Mouse (Mus musculus): ENCODE measurements around the gene Rhoq. TPM values are rescaled to one million over a fixed set of nuclear protein-coding genes. Genes with fewer than 3 reads are reported as not detected.

The Rhoq gene
- polyA plus RNA-seq, 1 experiment = 47.1 TPM

DNA sequence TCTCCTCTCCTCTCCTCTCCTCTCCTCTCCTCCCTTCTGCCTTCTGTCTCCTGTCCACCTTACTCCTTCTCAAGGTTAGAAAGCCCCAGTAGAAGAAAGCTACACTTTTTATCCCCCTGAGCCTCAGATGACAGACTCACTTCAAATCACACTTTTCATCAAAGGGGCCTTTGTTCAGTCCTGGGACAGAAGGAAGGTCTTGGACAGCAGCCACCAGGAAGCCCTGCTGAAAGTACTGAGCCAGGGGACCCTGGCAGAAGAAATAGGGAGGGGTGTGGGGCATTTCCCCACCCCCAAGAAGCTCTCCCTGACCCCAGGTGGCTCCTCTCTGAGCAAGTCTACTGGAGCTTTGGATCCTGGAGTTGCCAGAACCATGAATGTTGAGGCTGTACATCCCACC lies 32.9 kb upstream of the Rhoq start:
- Histone ChIP-seq H3K4me3 (replicated peaks; ENCODE audit: insufficient read depth, low read depth, low read length) (no peak overlapping the region), H3K27me3 (ENCODE audit: control insufficient read depth, insufficient read depth, low read length) (no peaks in the 10 kb centered on the region), H3K27ac (ENCODE audit: insufficient read depth, low read length) (no peak overlapping the region), H3K4me1 (ENCODE audit: control insufficient read depth, insufficient read depth, low read length) (no peaks in the 10 kb centered on the region)
- DNase-seq = peak in 1 of 2 experiments; percentile 26
- TF ChIP-seq POLR2A (IDR thresholded peaks at IDR 0.05; ENCODE audit: borderline replicate concordance, insufficient read depth, low read length) (no peak), CTCF (IDR thresholded peaks at IDR 0.05; ENCODE audit: borderline replicate concordance, insufficient read depth, low read depth, low read length) (no peak)

DNA sequence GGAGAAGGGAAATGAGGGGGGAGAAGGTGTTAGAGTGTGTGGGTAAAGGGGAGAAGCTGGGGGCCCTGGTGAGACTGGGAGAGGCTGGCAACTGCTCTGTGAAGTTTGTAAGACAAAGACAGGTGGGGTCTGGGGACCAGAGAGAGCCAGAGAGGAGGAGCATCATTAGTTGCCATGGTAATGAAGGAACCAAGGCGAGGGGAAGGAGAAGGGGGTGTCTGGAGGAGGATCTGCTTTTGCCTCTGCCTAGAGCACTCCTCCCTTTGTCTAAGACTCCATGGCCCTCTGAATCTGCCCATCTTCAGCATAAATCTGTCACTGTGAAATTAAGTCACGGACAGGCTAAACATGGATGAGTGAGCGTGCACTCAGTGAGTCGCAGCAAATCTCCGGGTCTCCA lies 30.0 kb upstream of the Rhoq start:
- H3K27ac ChIP-seq (ENCODE audit: insufficient read depth, low read length) = no peak overlapping the region
- H3K4me1 ChIP-seq (ENCODE audit: control insufficient read depth, insufficient read depth, low read length) = no peaks in the 10 kb centered on the region

DNA sequence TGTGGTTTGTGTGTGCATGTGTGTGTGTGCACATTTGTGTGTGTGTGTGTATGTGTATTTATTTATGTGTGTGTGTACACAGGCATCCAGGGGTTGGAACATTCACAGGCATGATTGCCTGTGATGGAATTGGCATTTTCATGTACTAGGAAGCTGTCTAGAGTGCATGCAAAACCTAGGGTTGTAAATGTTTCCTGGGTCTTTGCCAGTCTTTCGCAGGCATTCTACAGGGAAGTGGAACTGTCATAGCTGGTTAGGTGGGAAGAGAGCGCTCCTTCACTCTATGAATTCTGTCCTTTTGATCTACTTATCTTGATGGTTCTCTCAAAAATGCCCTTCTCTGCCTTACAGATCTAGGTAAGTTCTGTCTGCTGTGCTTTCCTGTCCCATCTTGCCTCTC lies 25.8 kb upstream of the Rhoq start:
- no peaks in the 10 kb centered on the region for H3K4me1 ChIP-seq (ENCODE audit: control insufficient read depth, insufficient read depth, low read length)
- H3K27ac ChIP-seq (ENCODE audit: insufficient read depth, low read length) = no peak overlapping the region
- H3K4me3 ChIP-seq (replicated peaks; ENCODE audit: insufficient read depth, low read depth, low read length) = no peak overlapping the region
- 47% methylated on average over 2 of the region's 2 CpGs for WGBS
- TF ChIP-seq POLR2A (IDR thresholded peaks at IDR 0.05; ENCODE audit: borderline replicate concordance, insufficient read depth, low read length) = no peak
- TF ChIP-seq CTCF (IDR thresholded peaks at IDR 0.05; ENCODE audit: borderline replicate concordance, insufficient read depth, low read depth, low read length) = no peak
- no peaks in the 10 kb centered on the region for H3K27me3 ChIP-seq (ENCODE audit: control insufficient read depth, insufficient read depth, low read length)
- no peak for DNase-seq

More for the DNA sequence above, 30.0 kb upstream of the Rhoq start:
- no peak for DNase-seq
- Histone ChIP-seq H3K27me3 (ENCODE audit: control insufficient read depth, insufficient read depth, low read length) (no peaks in the 10 kb centered on the region), H3K4me3 (replicated peaks; ENCODE audit: insufficient read depth, low read depth, low read length) (no peak overlapping the region)
- no peak for TF ChIP-seq POLR2A (IDR thresholded peaks at IDR 0.05; ENCODE audit: borderline replicate concordance, insufficient read depth, low read length)
- TF ChIP-seq CTCF (IDR thresholded peaks at IDR 0.05; ENCODE audit: borderline replicate concordance, insufficient read depth, low read depth, low read length) = no peak
- 35% methylated on average over 5 of the region's 5 CpGs for WGBS

DNA sequence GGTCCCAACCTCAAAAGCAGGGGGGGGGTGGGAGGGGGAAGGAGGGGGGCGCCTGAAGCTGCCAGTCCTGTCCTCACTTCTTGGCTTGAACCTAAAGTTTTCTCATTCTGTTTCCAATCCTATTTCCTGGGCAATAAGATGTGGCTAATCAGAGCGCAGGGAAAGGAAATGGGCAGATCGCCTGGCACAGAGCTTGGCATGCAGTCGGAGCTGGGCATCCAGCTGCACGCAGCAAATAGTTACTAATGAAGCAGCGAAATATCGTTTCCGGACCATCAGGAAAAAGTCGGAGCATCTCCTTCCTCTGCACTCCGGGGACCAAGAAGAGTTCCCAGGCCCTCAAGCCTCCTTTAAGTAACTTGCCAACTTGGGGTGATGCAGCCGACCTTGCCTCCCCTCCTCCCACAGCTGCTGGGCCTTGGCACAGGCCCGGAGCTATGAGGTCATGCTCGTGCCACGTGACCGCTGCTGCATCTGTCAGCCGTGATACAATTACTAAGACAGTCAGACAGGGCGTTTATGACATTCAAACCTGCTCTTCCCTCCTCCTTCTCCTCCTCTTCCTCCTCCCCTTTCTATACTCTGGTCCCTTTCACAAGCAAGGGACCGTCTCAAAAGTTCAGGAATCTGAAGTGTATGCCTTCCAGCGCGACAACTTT lies 25.3 kb upstream of the Rhoq start:
- DNase-seq = peak; percentile 51 to 53
- Histone ChIP-seq H3K27ac (ENCODE audit: insufficient read depth, low read length) (peak overlapping the region; percentile 7; the same call in 1 of the 2 replicates), H3K4me1 (ENCODE audit: control insufficient read depth, insufficient read depth, low read length) (no peaks in the 10 kb centered on the region), H3K4me3 (replicated peaks; ENCODE audit: insufficient read depth, low read depth, low read length) (peak overlapping the region; percentile 37), H3K27me3 (ENCODE audit: control insufficient read depth, insufficient read depth, low read length) (no peaks in the 10 kb centered on the region)
- 1% methylated on average over 20 of the region's 20 CpGs for WGBS
- TF ChIP-seq CTCF (IDR thresholded peaks at IDR 0.05; ENCODE audit: borderline replicate concordance, insufficient read depth, low read depth, low read length) (no peak), POLR2A (IDR thresholded peaks at IDR 0.05; ENCODE audit: borderline replicate concordance, insufficient read depth, low read length) (no peak)

DNA sequence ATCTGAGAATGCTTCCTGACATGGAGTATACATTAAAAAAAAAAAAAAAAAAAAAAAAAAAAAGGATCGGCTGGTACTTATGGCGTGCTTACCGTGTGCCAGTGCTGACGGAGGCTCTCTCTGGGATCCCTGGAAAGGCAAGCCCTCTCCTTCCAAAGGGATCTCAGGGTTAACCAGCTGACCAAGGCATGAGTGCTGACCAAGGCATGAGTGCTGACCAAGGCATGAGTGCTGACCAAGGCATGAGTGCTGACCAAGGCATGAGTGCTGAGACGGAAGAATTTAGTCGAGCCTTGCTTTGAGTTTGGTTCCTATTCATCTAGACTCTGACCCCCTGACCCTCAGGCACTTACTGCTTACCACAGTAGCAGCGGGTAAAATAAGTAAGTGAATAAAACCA lies 24.2 kb upstream of the Rhoq start:
- Histone ChIP-seq H3K4me3 (replicated peaks; ENCODE audit: insufficient read depth, low read depth, low read length) (no peak overlapping the region), H3K4me1 (ENCODE audit: control insufficient read depth, insufficient read depth, low read length) (no peaks in the 10 kb centered on the region), H3K27me3 (ENCODE audit: control insufficient read depth, insufficient read depth, low read length) (no peaks in the 10 kb centered on the region), H3K27ac (ENCODE audit: insufficient read depth, low read length) (no peak overlapping the region)
- no peak for DNase-seq
- WGBS = 64% methylated on average over 7 of the region's 7 CpGs
- TF ChIP-seq POLR2A (IDR thresholded peaks at IDR 0.05; ENCODE audit: borderline replicate concordance, insufficient read depth, low read length) = no peak
- no peak for TF ChIP-seq CTCF (IDR thresholded peaks at IDR 0.05; ENCODE audit: borderline replicate concordance, insufficient read depth, low read depth, low read length)

DNA sequence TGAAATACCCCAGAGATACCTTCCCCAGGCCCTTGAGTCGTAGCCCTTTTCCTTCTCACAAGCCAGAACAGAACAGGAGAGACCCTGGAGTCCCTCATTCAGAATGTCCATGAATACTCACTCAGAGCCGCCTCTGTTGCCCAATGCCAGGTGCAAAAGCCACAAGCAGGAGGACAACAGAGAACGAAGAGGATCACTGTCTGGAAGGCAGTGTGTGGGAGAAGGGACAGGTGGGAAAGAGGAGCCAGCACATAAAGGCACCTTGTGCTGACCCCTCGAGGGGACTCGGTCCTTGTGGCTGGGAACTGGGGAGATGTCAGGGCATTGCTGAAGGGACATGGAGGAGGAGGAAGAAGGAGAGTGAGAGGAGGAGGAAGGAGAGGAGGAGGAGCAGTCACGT lies 20.8 kb upstream of the Rhoq start:
- Histone ChIP-seq H3K27ac (ENCODE audit: insufficient read depth, low read length) (no peak overlapping the region), H3K4me3 (replicated peaks; ENCODE audit: insufficient read depth, low read depth, low read length) (no peak overlapping the region), H3K4me1 (ENCODE audit: control insufficient read depth, insufficient read depth, low read length) (no peaks in the 10 kb centered on the region), H3K27me3 (ENCODE audit: control insufficient read depth, insufficient read depth, low read length) (no peaks in the 10 kb centered on the region)
- DNase-seq = no peak
- 79% methylated on average over 6 of the region's 6 CpGs for WGBS
- TF ChIP-seq POLR2A (IDR thresholded peaks at IDR 0.05; ENCODE audit: borderline replicate concordance, insufficient read depth, low read length) (no peak), CTCF (IDR thresholded peaks at IDR 0.05; ENCODE audit: borderline replicate concordance, insufficient read depth, low read depth, low read length) (no peak)

DNA sequence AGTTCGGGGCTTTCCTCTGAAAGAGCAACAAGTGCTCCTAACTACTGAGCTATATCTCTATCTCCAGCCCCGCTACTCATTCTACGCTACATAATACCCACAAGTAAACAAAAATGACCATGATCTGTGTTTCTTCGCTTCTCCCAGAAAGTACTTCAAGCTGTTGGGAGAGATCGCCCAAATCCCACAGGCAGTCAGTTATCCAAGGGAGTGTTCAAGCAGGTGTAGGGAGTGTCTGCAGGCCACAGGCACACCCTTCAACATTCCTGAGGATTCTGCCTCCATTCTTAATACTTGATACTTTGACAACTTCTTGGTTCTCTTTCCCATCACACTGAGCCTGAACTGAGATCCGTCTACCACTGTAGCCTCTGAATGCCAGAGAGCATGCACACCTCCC lies 19.7 kb upstream of the Rhoq start:
- Histone ChIP-seq H3K4me1 (ENCODE audit: control insufficient read depth, insufficient read depth, low read length) (no peaks in the 10 kb centered on the region), H3K27me3 (ENCODE audit: control insufficient read depth, insufficient read depth, low read length) (no peaks in the 10 kb centered on the region), H3K4me3 (replicated peaks; ENCODE audit: insufficient read depth, low read depth, low read length) (no peak overlapping the region), H3K27ac (ENCODE audit: insufficient read depth, low read length) (no peak overlapping the region)
- 93% methylated on average over 6 of the region's 6 CpGs for WGBS
- no peak for TF ChIP-seq CTCF (IDR thresholded peaks at IDR 0.05; ENCODE audit: borderline replicate concordance, insufficient read depth, low read depth, low read length)
- no peak for TF ChIP-seq POLR2A (IDR thresholded peaks at IDR 0.05; ENCODE audit: borderline replicate concordance, insufficient read depth, low read length)
- DNase-seq = no peak

DNA sequence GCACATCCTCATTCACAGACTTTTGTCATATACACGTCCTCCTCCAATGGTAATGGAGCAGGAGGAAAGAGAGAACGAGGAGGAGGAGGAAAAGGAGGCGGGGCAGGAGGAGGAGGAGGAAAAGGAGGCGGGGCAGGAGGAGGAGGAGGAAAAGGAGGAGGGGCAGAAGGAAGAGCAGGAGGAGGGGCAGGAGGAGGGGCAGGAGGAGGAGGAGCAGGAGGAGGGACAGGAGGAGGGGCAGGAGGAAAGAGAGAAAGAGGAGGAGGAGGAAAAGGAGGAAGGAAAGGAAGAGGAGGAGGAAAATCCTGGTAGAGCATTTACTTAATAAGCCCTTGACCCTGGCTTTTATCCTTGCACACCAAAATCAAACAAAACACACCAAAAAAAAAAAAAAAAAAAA lies 16.8 kb upstream of the Rhoq start:
- Histone ChIP-seq H3K27me3 (ENCODE audit: control insufficient read depth, insufficient read depth, low read length) (no peaks in the 10 kb centered on the region), H3K4me1 (ENCODE audit: control insufficient read depth, insufficient read depth, low read length) (no peaks in the 10 kb centered on the region), H3K4me3 (replicated peaks; ENCODE audit: insufficient read depth, low read depth, low read length) (no peak overlapping the region), H3K27ac (ENCODE audit: insufficient read depth, low read length) (no peak overlapping the region)
- no peak for DNase-seq
- WGBS = 63% methylated on average over 4 of the region's 4 CpGs
- TF ChIP-seq POLR2A (IDR thresholded peaks at IDR 0.05; ENCODE audit: borderline replicate concordance, insufficient read depth, low read length) (no peak), CTCF (IDR thresholded peaks at IDR 0.05; ENCODE audit: borderline replicate concordance, insufficient read depth, low read depth, low read length) (no peak)

Data from cerebellum, adult 2 months (tissue).